Mouse (Mus musculus) liver, adult 10 weeks (tissue): ENCODE data around the gene Elovl5. TPM values are rescaled to one million over a fixed set of nuclear protein-coding genes. Genes with fewer than 3 reads are reported as not detected.

Source experiments
- polyA plus RNA-seq: library from polyadenylated mRNA; stranded (reverse); fragments of 350-450 nt; fragmentation: Illumina TruSeq; extraction: RNeasy Lipid Tissue Mini Kit (QIAGEN cat#74804); gene quantifications from one replicate; pipeline ENCODE4 v1.2.3, GENCODE M21; 2014; ENCODE audit warnings: low read depth, low replicate concordance

Gene Elovl5
- 639 TPM for polyA plus RNA-seq

DNA sequence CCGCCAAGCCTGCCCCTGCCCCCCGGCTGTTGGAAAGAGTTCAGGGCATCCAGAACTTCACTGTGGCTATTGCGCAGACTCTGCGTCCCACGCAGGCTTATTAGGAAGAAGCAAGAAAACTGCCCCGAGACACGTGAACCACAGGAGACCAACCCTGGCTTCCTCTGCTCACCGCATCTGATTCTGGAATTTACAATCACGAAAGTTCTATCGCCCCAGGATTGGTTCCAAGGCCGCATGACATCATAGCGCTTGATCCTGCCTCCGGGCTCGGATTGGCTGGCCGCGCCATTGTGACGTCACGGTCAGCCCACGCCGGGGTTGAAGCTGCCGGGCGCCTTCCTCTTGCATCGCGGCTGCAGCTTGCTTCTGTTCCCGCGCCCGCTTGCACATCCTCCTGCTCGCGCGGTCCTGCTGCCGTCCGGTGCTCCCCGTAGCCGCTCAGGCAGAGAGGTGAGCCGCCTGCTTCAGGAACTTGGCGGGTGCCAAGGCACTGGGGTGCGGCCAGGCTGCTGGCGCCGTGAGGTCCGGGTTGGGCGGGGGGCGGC is at the start of gene Elovl5:
Gene Elovl5, plus strand, starts transcription at position 291 of the 548 bp plus-strand sequence.

Other genes with a start within 250 kb of the Elovl5 start
- 247 TPM for gene Gclc, start 162.8 kb upstream of the Elovl5 start, polyA plus RNA-seq
- not detected for gene Gcm1, start 134.6 kb downstream of the Elovl5 start, polyA plus RNA-seq
- 51.9 TPM for gene Fbxo9, start 191.7 kb downstream of the Elovl5 start, polyA plus RNA-seq
- gene Ick, start 191.8 kb downstream of the Elovl5 start, polyA plus RNA-seq, result 20.8 TPM